Mouse (Mus musculus): ENCODE measurements at regions not wholly inside any gene's neighbourhood (a gene's known extent, or its start where the extent isn't known, plus 50 kb on each side); places are given as distances from the start of the nearest gene placed in this dataset.

DNA sequence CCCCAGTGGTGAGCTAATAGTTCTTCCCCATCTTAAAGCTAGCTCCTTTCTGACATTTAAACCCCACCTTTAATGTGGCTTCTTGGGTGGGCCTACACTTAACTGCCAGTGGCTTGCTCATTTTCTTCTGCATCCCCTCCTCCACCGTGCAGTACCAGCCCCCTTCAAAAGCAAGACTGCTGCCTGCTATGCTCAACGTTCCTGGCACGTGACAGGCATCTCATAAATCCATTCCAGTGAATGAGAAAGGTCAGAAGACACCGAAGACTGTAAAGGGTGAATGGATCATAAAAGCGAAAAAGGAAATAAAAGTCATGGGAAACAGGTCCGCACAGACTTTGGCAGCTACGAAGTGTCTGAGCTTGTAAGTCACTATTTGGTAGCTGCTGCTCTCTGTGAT lies 212.8 kb upstream of the Prok2 start:
- no peak for DNase-seq (ENCODE audit: low spot score in 2 of 2)

DNA sequence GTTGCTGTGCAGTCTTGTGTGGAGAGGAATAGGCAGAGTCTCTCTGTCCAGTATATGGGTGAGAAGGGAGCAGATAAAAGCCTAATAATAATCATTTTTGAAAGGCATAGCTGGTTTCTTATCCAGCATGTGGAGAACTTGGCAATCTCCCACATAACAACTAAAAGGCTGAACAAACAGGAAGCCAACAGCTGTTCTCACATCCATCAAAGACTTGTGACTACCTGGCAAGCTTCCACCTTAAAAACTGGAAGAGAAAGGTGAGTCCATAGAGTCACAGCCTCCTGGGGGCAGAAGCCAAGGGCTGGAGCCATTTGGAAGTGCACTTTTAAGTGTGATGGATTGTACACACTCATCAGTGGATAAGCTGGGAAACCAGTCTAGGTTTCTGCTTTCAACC lies 210.5 kb upstream of the Prok2 start:
- no peak for DNase-seq (ENCODE audit: low spot score in 2 of 2)

DNA sequence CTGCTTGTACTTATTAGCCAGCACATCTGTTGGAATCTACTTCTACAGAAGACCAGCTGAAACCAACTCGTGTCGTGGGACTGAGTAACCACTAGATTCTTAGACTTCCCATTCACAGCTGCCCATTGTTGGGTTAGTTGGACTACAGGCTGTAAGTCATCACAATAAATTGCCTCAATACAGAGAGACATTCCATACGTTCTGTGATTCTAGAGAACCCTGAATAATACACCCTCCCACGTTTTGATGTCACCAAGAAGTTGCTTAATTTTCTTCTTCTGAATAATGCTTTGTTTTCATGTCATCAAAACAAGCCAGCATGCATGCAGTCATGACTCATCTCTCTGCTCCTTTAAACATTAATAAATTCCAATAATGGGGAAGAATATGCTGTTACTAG lies 209.2 kb upstream of the Prok2 start:
- DNase-seq (ENCODE audit: low spot score in 2 of 2) = no peak

DNA sequence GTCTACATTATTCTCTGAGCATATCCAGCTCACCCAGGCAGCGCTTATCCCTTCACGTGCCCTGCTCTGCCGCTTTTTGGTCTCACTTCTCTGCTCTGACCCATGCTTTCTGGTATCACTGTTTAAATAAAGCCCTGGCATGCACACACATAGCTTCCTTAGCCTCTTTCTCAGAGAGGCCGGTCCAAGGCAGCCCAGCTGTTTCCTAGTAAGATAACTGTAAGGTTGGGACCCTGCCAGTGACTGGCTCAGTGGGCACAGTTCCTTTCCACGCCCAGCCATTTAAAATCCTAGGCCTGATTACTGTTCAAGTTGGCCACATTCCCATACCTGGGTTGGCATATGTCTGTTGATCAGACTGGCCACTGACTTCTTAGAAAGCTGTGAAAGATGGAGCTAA lies 208.2 kb upstream of the Prok2 start:
- DNase-seq (ENCODE audit: low spot score in 2 of 2) = no peak

DNA sequence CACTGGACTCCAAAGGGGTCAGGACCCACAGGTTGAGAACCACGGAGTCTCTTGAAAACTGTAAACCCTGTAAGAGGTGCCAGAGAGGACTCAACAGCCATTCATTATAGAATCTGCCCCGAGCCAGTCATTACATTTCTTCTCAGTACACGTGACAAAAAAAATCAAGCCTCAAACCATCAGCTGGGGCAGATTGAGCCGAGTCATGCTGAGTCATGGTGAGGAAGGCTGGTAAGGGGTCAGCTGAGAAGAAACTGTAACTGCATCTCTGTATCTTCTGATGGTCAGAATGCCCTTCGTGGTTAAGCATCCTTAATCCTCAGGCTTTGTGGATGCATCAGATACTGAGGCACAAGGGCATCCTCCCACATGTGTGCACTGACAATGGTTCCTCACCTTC lies 207.2 kb upstream of the Prok2 start:
- DNase-seq (ENCODE audit: low spot score in 2 of 2) = no peak

DNA sequence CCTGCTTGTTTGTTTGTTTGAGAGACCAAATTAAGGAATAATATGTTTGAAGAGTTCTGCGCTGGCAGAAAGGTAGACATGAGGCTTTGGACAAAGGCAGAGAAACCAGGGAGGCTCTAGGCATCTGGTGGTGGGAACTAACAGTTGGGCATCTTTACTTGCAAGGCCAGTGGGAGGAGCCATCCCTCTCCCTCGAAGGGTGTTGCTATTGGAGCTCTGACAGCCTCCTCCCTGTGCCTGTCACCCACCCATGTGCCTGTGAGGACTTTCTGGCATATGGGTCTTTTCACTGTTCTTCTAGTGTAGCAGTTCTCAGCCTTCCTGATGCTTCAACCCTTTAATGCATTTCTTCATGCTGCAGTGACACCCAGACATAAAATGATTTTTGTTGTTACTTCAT lies 206.7 kb upstream of the Prok2 start:
- DNase-seq (ENCODE audit: low spot score in 2 of 2) = no peak

DNA sequence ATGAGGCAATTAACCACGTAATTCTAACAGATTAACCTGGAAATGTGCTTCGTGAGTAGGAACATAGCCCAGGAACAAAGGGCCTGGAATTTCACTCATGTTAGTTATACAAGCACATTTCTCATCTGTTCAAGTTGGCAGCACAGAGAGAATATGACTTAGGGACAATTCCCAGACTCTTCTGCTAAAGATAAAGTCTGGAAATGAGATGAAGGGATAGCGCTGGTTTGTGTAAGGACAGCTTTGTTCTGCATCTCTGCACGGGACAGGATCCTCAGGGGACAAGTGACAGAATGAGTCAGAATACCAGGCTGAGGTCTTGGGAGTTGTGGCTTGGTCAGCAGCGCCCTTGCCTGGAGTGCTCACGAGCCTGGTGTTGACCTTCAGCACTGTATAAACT lies 206.2 kb upstream of the Prok2 start:
- no peak for DNase-seq (ENCODE audit: low spot score in 2 of 2)

DNA sequence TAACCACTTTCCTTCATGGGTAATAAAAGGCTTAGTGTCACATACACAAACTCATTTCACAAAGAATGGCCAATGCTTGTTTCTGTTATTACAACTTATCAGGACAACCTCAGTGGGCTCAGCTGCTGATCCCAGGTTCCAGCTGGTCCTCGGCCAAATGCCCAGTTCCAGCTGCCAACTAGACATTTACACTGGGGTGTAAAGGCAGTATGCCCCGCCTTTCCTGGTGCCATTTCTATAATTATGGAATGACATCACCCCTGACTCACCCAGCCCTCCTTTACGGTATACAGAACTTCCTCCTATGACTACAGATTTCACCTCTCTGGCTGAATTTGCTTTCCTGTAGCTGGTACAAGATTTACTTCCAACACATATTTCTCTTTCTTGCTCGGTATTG lies 205.4 kb upstream of the Prok2 start:
- no peak for DNase-seq (ENCODE audit: low spot score in 2 of 2)

DNA sequence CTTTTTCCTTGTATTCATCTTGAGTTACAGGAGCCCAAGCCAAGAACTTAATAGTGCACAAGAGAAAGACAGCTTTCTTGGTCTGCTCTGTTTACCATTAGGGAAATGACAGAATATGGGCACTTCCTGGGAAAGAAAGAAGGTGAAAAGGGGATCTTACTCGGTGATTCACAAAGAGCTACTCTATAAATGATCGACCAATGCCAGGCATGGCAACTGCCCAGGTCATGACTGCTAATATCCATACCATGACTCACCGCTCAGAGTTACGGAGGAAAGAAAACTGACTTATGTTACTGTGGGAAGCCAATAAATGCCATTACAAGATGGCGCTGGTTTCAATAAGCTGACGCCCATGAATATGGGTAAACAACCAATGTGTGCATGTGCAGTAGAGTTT lies 204.1 kb upstream of the Prok2 start:
- DNase-seq (ENCODE audit: low spot score in 2 of 2) = no peak

DNA sequence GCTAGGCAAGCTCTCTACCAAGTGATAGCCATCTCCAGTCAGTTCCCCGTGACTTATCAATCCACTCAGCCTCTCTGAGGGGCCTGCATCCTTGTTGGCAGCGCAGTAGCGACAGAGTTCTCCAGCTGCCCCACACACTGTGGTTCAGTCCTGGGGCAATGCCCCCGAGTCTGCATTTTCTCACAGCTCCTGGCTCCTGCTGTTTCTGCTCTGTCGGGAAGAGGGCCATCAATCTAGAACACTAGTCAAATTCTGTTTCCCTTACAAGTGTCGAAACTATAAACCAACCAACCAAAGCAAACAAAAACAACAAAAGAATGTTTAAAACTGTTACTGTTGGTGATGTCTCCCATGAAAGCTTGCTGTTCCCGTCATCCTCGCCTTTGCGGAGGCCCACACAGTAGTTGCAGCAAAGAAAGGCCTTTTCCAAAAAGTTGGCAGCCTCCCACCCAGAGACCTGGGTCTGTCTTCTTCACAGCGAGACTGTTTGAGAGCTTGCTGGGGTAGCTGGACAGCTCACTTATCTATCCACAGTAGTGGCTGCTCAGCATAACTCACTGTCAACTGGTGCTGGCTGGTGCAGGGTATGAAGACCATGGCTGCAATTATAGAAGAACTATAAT lies 201.9 kb upstream of the Prok2 start:
- DNase-seq (ENCODE audit: low spot score in 2 of 2) = no peak

DNA sequence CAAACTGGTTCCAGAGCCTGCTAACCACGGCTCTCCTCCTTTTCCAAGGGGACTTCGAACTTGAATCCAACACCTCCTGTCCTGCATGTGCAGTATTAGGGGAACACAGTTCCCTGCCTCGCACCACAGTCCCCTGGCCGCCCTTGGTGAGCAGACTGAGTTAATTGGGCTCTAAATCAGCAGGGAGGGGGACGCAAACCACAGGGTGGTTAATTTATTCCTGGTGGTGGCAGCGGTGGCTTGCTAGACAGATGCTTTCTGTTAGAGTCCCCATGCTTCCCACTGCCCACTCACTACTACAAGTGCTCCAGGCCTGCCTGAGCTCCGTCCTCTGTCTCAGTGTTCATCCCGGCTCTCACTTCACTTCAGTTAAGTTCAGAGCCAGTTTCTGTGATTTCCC lies 198.0 kb upstream of the Prok2 start:
- DNase-seq (ENCODE audit: low spot score in 2 of 2) = no peak

DNA sequence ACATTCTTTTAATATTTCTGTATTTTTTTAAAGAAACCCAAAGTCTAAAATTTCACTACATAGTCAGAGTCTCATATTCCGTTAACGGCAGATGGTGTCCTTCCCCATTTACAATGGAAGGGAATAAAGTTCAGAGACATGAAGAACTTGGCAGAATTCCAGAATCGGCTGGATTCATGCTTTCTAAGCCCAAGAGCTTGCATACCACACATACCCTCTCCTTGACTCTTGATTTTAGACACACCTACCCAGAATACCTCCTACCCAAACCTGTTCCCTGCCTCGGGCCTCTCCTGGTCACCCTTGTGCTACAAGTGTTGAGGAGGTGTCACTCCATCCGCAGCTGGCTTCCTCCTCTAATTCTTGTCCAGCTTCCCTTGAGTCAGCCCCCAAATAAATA lies 195.8 kb upstream of the Prok2 start:
- no peak for DNase-seq (ENCODE audit: low spot score in 2 of 2)

DNA sequence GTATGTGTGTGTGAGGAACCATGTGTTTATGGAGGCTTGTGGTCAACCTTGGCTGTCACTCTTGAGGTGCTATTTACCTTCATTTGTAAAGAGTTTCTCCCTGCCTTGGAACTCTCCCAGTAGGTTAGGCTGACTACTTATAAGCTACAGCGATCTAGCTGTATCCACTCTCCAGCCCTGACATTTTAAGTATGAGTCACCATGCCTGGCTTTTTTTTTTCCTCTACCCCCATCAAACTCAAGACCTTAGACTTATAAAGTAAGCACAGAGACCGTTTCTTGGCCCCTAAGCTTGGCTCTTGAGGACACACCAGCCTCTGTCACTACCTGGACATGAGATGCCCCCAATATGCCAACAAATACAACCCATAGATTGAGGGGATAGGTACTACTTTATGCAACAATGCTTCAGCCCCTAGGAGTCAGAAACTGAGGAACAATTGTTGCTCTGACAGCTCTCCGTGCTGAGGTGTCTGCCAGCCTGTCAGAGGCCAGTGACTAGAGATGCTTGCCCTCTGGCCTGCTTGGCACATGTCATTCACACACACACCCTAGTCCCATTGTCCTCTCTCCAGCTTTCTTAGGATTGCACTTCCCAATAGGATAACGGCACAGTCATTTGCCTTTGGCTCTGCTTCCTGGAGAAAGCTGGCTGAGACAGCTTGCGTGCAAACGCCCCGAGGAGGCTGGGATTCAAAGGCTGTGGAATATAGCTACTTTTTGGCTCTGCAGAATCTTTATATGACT lies 193.8 kb upstream of the Prok2 start:
- DNase-seq (ENCODE audit: low spot score in 2 of 2) = no peak

DNA sequence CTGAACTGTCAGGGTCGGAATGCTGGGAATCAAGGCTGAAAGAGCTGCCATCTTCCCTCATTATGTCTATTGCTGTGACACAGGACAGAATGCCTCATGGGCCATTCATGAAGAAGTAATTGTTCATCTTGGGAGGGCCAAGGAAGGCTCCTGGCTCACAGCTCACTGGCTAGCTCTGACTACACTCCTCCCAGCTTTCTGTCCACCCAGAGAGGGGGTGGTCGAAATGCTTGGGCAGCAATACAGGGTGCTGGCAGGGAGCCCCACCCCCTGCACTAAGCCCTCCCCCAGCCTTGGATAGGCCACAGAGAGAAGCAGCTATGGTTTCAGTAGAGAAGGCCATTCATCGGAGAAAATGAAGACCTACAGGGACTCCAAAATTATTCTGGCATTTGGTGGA lies 192.2 kb upstream of the Prok2 start:
- DNase-seq (ENCODE audit: low spot score in 2 of 2) = no peak

DNA sequence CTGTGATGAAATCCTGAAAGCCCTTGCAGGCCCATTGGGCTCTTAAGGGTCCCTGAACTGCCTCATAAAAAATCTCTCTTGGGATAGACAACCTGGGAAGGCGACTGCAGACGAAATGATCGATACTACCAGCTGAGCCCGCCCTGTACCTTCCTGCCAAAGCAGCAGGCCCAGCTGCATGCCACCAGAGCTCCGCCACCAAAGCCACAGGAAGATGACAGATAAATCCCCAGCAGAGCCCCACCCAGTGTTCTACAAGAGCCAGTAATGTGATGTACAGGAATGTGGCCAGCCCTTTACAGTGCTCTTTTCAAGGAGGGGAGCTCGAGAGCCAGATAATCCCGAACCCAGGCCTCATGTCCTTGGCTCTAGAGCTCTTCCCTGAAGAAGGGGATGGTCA lies 183.7 kb upstream of the Prok2 start:
- DNase-seq (ENCODE audit: low spot score in 2 of 2) = no peak

DNA sequence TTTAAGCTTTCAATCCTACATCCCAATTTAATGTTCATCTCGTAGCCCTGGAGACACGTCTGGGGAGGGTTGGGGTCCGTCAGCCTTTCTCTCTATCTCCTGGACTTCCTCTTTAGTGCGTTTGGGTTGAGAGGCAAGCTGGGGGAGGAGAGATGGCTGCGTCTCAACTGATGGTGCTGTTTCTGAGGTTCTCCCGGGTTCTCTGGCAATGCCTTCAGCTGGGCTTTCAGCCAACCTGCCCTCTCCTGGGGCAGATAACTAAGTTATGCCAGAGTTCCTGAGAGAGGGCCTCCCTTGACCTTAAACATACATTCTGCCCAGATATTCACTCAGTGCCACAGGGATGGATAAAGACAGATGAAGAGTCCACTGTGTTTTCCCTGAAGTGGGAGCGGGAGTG lies 183.3 kb upstream of the Prok2 start:
- DNase-seq (ENCODE audit: low spot score in 2 of 2) = no peak

DNA sequence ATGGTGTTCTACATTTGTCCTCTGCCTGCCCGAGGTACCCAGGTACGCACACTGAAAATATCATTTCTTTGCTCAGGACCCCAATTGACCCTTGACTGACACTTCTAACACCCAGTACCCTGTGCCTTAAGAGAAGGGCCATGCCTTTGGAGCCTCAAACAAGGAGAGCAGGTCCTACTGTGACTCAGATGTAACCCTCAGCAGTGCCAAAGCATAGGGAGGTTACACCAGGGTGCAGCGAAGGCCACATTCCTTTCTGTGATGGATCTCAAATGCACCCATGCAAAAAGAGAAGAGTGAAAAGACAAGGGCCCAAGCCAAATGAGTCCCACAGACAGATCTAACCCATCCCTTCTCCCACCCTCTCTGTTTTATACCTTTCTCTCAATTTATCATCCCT lies 181.9 kb upstream of the Prok2 start:
- DNase-seq (ENCODE audit: low spot score in 2 of 2) = no peak

DNA sequence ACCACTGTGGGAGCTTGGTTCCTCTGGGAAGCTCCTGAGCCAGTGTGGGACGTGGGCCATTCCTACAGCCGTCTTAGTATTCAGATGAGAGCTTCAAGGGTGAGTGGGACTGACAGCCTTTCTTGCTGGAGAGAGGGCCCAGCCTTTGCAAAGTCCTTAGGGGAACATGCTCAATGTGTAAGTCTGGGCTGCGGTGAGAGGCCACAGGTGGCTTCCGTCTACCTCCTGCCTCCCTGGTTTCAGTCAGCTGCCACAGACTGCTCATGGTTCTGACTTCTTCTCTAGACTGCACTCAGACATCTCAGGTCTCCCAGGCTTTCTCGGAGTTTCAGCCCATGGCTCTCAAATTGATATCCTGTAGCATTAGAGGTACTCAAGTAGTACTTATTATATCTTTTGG lies 179.0 kb upstream of the Prok2 start:
- no peak for DNase-seq (ENCODE audit: low spot score in 2 of 2)

DNA sequence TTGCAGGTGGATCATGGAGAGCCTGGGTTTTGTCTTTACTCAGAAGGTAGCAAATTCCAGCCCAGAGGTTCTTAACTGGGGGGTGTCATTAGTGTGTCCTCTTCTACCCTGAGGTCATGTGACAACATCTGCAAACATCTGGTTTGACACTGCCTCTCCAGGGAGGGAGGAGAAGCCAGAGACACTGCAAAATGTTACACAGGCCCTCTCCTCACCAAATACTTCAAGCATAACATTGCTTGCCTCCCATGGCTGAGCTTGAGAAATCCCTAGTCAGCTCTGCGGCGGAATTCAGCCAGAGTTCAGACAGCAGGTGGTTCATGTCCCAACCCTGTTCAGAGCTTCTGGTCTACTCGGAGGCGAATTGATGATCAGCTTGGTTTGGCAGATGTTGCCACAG lies 178.4 kb upstream of the Prok2 start:
- DNase-seq (ENCODE audit: low spot score in 2 of 2) = no peak

DNA sequence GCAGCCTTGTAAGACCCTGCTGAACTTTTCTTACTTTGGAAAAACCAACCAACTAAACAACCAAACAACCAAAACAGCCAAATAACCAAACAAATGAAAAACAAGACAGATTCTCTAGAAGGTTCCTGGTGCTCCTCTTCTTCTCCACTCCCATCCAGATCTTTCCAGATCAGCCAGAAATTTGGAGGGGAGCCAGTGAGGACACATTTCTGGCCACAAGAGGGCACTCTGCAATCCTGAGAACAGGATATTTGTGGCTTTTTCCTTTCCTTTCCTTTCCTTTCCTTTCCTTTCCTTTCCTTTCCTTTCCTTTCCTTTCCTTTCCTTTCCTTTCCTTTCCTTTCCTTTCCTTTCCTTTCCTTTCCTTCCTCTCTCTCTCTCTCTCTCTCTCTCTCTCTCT lies 177.9 kb upstream of the Prok2 start:
- peak; percentile 79 to 86 for DNase-seq (ENCODE audit: low spot score in 2 of 2)

DNA sequence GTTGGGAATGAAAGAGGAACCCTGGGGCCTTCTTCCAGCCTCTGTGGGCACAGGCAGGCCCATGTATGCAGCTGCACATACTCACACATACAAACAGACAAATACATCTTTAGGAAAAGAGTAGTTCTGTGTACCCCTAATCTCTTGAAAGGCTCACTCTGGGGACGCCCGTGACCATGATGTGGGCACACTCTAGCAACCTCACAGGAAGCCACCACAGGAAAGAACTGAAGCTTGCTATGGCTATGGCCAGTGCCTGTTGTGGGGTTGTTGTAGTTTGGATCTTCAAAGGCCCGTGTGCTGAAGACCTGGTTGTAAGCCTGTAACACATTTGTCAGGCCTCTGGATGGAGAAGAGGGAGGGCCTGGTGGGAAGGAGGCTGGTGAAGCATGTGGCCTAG lies 175.4 kb upstream of the Prok2 start:
- no peak for DNase-seq (ENCODE audit: low spot score in 2 of 2)

DNA sequence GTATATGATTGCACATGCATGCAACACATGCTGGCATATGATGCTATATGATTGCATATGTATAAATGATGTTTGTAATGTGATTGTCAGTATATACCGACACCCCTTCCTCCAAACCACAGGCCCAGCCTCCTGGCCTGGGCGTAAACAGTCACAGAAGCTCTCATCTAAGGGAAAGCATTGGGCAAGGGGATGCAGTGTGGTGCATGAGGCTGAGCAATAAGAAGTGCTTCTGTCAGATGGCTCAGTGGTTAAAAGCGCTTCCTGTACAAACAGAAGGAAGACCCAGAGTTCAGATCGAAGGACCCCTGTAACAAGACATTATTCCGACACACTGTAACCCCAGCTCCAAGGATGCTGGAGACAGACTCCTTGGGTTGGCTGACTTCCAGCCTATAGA lies 175.0 kb upstream of the Prok2 start:
- no peak for DNase-seq (ENCODE audit: low spot score in 2 of 2)

DNA sequence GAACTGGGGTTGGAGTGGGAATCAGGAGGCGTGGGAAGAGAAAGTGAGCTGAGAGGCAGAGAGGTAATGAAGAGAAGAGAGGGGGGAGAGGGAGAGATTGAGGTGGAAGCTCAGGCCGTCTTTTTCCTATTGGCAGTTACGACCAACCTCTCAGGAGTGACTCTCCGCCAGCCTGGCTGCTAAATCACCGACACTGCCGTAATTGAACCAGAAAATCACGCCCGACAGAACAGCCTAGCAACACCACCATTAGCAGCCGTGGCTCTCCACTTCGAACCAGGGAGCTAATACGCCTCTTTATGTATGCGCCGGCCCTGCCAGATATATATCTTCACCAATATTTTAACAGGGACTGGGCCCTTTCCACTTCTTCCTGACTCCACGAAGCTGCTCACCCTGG lies 173.5 kb upstream of the Prok2 start:
- no peak for DNase-seq (ENCODE audit: low spot score in 2 of 2)

DNA sequence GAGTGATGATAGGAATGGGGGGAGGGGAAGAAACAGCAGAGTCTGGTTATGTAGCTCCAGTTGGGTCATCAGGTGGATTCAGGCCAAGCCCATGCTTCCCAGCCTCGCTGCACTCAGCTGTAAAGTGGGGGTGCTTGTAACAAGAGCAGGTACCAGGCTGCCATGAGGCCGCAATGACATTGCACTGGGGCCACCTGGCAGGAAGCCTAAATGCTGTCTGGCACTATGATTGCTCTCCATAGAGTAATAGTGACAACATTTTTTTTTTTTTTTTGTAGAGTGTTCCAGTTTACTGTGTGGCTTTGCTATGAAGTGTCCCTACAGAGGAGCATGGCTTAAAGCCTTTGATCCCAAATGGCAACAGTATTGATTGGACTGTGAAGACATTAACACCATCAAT lies 171.9 kb upstream of the Prok2 start:
- DNase-seq (ENCODE audit: low spot score in 2 of 2) = no peak
